Mouse (Mus musculus): ENCODE results near the gene Gm11096. TPM values are rescaled to one million over a fixed set of nuclear protein-coding genes. Genes with fewer than 3 reads are reported as not detected.

The Gm11096 gene
- polyA plus RNA-seq, 1 experiment from 2014 or later, result not detected

GRCm38 (mm10) chr17:81419802-81420459 is 21.6 kb upstream of the Gm11096 start:
- Histone ChIP-seq H3K4me3 (ENCODE audit: low read length) (no peak overlapping the region), H3K4me1 (ENCODE audit: insufficient read depth, low read length) (peaks cover 7% of the 10 kb centered on the region; the same call in 1 of the 2 replicates), H3K27me3 (ENCODE audit: insufficient read depth, low read length) (no peaks in the 10 kb centered on the region), H3K27ac (ENCODE audit: low read length) (no peak overlapping the region), H3K9ac (replicated peaks; ENCODE audit: low read length) (no peak overlapping the region), H3K4me2 (replicated peaks; ENCODE audit: low read depth, low read length) (no peak overlapping the region), H3K9me3 (ENCODE audit: low read length) (no peaks in the 10 kb centered on the region), H3K36me3 (ENCODE audit: insufficient read depth, low read length) (0 out of 2 replicates have a peak, but pooled peaks cover 4% of the 10 kb centered on the region)
- no peak for ATAC-seq (ENCODE audit: low FRiP score, low TSS enrichment)
- WGBS, result 90% methylated on average over 10 of the region's 10 CpGs

DNA sequence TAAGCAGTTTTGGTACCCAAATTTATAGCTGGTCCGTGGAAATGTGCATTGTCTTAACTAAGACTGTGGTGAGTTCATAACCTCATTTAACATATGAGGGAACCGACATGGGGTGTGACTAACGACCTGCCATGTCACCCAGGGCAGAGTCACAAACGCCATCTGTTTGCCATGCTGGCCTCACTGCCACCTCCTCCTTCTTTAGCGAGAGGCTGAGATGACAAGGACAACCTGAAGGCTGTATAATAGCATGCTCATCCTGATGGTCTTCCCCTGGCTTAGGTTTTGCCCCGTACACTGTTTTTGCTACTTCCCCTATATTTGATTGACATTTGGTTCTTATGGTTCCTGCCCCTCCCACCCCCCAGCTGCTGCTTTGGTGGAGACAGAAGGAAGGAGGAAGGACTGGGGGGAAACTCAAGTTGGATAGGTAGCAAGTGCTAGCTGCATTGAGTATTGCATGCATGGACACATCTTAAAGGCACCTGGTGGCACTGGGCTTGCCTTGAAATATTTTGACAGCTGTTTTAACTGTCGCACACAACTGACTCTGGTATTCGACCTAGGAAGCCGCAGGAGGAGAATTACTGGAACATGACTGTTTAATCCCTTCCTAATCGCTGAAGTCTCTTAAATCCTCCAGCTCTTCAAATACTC is 17.2 kb upstream of the Gm11096 start:
- 25% methylated on average over 10 of the region's 10 CpGs for WGBS
- Histone ChIP-seq H3K4me3 (ENCODE audit: low read length) (no peak overlapping the region), H3K36me3 (ENCODE audit: insufficient read depth, low read length) (0 out of 2 replicates have a peak, but pooled peaks cover 4% of the 10 kb centered on the region), H3K27ac (ENCODE audit: low read length) (no peak overlapping the region), H3K9ac (replicated peaks; ENCODE audit: low read length) (no peak overlapping the region), H3K4me2 (replicated peaks; ENCODE audit: low read depth, low read length) (no peak overlapping the region), H3K27me3 (ENCODE audit: insufficient read depth, low read length) (no peaks in the 10 kb centered on the region), H3K4me1 (ENCODE audit: insufficient read depth, low read length) (peaks cover 7% of the 10 kb centered on the region; the same call in 1 of the 2 replicates), H3K9me3 (ENCODE audit: low read length) (no peaks in the 10 kb centered on the region)
- ATAC-seq (ENCODE audit: low FRiP score, low TSS enrichment), result no peak

GRCm38 (mm10) chr17:81427245-81427644 is 14.3 kb upstream of the Gm11096 start:
- Histone ChIP-seq H3K36me3 (ENCODE audit: insufficient read depth, low read length) (0 out of 2 replicates have a peak, but pooled peaks cover 4% of the 10 kb centered on the region), H3K4me2 (replicated peaks; ENCODE audit: low read depth, low read length) (no peak overlapping the region), H3K9me3 (ENCODE audit: low read length) (no peaks in the 10 kb centered on the region), H3K4me3 (ENCODE audit: low read length) (no peak overlapping the region), H3K9ac (replicated peaks; ENCODE audit: low read length) (no peak overlapping the region), H3K27ac (ENCODE audit: low read length) (no peak overlapping the region), H3K4me1 (ENCODE audit: insufficient read depth, low read length) (peaks cover 7% of the 10 kb centered on the region; the same call in 1 of the 2 replicates), H3K27me3 (ENCODE audit: insufficient read depth, low read length) (no peaks in the 10 kb centered on the region)
- WGBS, result 85% methylated on average over 7 of the region's 7 CpGs
- ATAC-seq (ENCODE audit: low FRiP score, low TSS enrichment), result no peak

DNA sequence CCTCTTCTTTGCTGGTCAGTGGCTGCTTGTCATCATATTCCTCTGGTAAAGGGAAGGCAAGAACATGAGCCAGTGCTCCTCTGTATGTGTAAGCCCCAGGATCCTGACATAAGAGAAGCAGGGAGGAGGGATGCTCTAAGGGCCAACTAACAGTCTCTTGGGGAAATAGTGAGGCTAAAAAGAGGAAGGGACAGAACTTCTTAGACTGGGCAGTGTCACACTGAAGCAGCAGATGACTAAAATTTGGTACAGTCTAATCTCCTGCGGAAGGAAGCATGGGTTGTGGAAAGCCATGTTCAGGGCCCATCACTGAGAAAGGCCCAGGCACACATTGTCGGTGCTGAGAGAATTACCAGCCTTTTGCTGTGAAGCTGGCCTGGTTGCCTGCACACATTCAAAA is 8.8 kb upstream of the Gm11096 start:
- H3K27ac ChIP-seq (ENCODE audit: low read length), result no peak overlapping the region
- no peak overlapping the region for H3K4me3 ChIP-seq (ENCODE audit: low read length)
- H3K9ac ChIP-seq (replicated peaks; ENCODE audit: low read length), result no peak overlapping the region
- no peaks in the 10 kb centered on the region for H3K9me3 ChIP-seq (ENCODE audit: low read length)
- WGBS, result 77% methylated on average over 2 of the region's 2 CpGs
- H3K36me3 ChIP-seq (ENCODE audit: insufficient read depth, low read length), result peaks cover 8% of the 10 kb centered on the region; the same call in 1 of the 2 replicates
- H3K4me2 ChIP-seq (replicated peaks; ENCODE audit: low read depth, low read length), result no peak overlapping the region
- ATAC-seq (ENCODE audit: low FRiP score, low TSS enrichment), result no peak
- no peaks in the 10 kb centered on the region for H3K27me3 ChIP-seq (ENCODE audit: insufficient read depth, low read length)
- 0 out of 2 replicates have a peak, but pooled peaks cover 5% of the 10 kb centered on the region for H3K4me1 ChIP-seq (ENCODE audit: insufficient read depth, low read length)

DNA sequence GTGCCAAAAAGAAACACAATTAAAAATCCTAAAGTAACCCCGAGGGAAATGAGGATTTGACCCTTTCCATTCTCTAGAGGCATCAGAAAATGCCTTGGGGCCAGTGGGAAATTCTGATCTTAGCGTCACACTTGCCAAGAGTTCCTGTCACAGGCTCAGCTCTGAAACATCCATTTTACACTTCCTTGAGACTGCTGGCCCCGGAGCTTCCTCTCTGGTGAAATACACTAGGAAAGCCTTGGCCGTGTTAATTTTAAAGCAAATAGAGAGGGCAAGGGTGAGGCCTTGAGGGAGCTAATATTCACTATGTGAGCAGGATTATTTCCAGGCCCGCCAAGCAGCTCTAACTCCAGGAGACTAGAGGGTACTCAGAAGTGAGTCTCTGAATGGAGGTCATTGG is 8.4 kb upstream of the Gm11096 start:
- Histone ChIP-seq H3K27ac (ENCODE audit: low read length) (no peak overlapping the region), H3K27me3 (ENCODE audit: insufficient read depth, low read length) (no peaks in the 10 kb centered on the region), H3K9me3 (ENCODE audit: low read length) (no peaks in the 10 kb centered on the region), H3K4me2 (replicated peaks; ENCODE audit: low read depth, low read length) (no peak overlapping the region), H3K9ac (replicated peaks; ENCODE audit: low read length) (no peak overlapping the region), H3K36me3 (ENCODE audit: insufficient read depth, low read length) (peaks cover 11% of the 10 kb centered on the region; the same call in 1 of the 2 replicates), H3K4me3 (ENCODE audit: low read length) (no peak overlapping the region), H3K4me1 (ENCODE audit: insufficient read depth, low read length) (0 out of 2 replicates have a peak, but pooled peaks cover 5% of the 10 kb centered on the region)
- peak; percentile 61; the same call in 1 of the 2 replicates for ATAC-seq (ENCODE audit: low FRiP score, low TSS enrichment)
- 39% methylated on average over 5 of the region's 5 CpGs for WGBS

GRCm38 (mm10) chr17:81455269-81455668 is 13.7 kb downstream of the Gm11096 start:
- no peaks in the 10 kb centered on the region for H3K36me3 ChIP-seq (ENCODE audit: insufficient read depth, low read length)
- H3K27me3 ChIP-seq (ENCODE audit: insufficient read depth, low read length), result no peaks in the 10 kb centered on the region
- no peak overlapping the region for H3K9ac ChIP-seq (replicated peaks; ENCODE audit: low read length)
- no peak overlapping the region for H3K4me2 ChIP-seq (replicated peaks; ENCODE audit: low read depth, low read length)
- H3K9me3 ChIP-seq (ENCODE audit: low read length), result no peaks in the 10 kb centered on the region
- 70% methylated on average over 3 of the region's 3 CpGs for WGBS
- H3K27ac ChIP-seq (ENCODE audit: low read length), result no peak overlapping the region
- no peak overlapping the region for H3K4me3 ChIP-seq (ENCODE audit: low read length)
- ATAC-seq (ENCODE audit: low FRiP score, low TSS enrichment), result no peak
- no peaks in the 10 kb centered on the region for H3K4me1 ChIP-seq (ENCODE audit: insufficient read depth, low read length)

DNA sequence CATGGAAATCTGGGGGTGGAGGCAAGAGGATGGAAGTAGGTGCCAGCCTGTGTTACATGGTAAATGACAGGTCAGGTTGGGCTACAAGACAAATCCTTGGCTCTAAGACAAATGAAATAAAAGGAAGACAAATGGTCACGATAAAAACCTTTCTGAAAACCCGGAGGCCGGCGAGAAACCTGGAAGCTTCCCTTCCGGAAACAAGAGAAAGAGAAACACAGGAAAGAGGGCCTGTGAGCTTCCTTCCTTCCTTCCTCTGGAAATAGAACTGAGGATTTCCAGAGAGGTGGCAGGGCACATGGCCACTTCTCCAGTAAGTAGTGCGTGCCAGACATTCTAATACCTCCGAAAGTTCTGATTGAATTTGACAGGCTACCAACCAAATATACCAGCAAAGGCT is 14.4 kb downstream of the Gm11096 start:
- H3K27me3 ChIP-seq (ENCODE audit: insufficient read depth, low read length), result no peaks in the 10 kb centered on the region

GRCm38 (mm10) chr17:81459379-81459778 is 17.8 kb downstream of the Gm11096 start:
- no peak for ATAC-seq (ENCODE audit: low FRiP score, low TSS enrichment)
- Histone ChIP-seq H3K27me3 (ENCODE audit: insufficient read depth, low read length) (no peaks in the 10 kb centered on the region), H3K9me3 (ENCODE audit: low read length) (no peaks in the 10 kb centered on the region), H3K36me3 (ENCODE audit: insufficient read depth, low read length) (no peaks in the 10 kb centered on the region), H3K4me3 (ENCODE audit: low read length) (no peak overlapping the region), H3K27ac (ENCODE audit: low read length) (no peak overlapping the region), H3K4me1 (ENCODE audit: insufficient read depth, low read length) (no peaks in the 10 kb centered on the region), H3K4me2 (replicated peaks; ENCODE audit: low read depth, low read length) (no peak overlapping the region), H3K9ac (replicated peaks; ENCODE audit: low read length) (no peak overlapping the region)
- 90% methylated on average over 3 of the region's 3 CpGs for WGBS

More for the DNA sequence above, 14.4 kb downstream of the Gm11096 start:
- WGBS, result 64% methylated on average over 7 of the region's 7 CpGs
- Histone ChIP-seq H3K4me3 (ENCODE audit: low read length) (no peak overlapping the region), H3K27ac (ENCODE audit: low read length) (no peak overlapping the region), H3K36me3 (ENCODE audit: insufficient read depth, low read length) (no peaks in the 10 kb centered on the region), H3K4me2 (replicated peaks; ENCODE audit: low read depth, low read length) (no peak overlapping the region), H3K4me1 (ENCODE audit: insufficient read depth, low read length) (no peaks in the 10 kb centered on the region), H3K9me3 (ENCODE audit: low read length) (no peaks in the 10 kb centered on the region), H3K9ac (replicated peaks; ENCODE audit: low read length) (no peak overlapping the region)
- no peak for ATAC-seq (ENCODE audit: low FRiP score, low TSS enrichment)

DNA sequence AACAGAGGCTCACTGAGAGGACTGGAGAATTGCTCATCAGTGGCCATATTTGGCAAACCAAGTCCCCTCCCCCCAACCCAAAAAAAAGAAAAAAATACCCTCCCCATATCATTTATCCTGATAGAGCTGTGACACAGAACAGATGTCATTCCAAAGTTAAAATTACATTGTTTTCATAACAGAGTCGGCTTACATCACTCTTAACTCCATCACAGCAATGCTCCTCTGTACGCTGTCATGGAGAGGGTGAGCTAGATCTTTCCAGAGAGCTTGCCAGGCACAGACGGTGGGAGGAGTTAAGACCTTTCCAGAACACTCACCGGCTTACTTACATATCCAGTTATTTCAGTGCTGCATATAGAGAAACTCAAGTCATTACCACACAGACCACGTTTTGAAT is 27.4 kb downstream of the Gm11096 start:
- Histone ChIP-seq H3K4me1 (ENCODE audit: insufficient read depth, low read length) (no peaks in the 10 kb centered on the region), H3K4me3 (ENCODE audit: low read length) (no peak overlapping the region), H3K9ac (replicated peaks; ENCODE audit: low read length) (no peak overlapping the region), H3K27ac (ENCODE audit: low read length) (no peak overlapping the region), H3K27me3 (ENCODE audit: insufficient read depth, low read length) (no peaks in the 10 kb centered on the region), H3K4me2 (replicated peaks; ENCODE audit: low read depth, low read length) (no peak overlapping the region), H3K9me3 (ENCODE audit: low read length) (no peaks in the 10 kb centered on the region), H3K36me3 (ENCODE audit: insufficient read depth, low read length) (no peaks in the 10 kb centered on the region)
- no peak for ATAC-seq (ENCODE audit: low FRiP score, low TSS enrichment)
- WGBS, result 56% methylated on average over 5 of the region's 5 CpGs

GRCm38 (mm10) chr17:81473363-81473762 is 31.8 kb downstream of the Gm11096 start:
- Histone ChIP-seq H3K4me3 (ENCODE audit: low read length) (no peak overlapping the region), H3K4me1 (ENCODE audit: insufficient read depth, low read length) (no peaks in the 10 kb centered on the region), H3K27ac (ENCODE audit: low read length) (no peak overlapping the region), H3K9me3 (ENCODE audit: low read length) (no peaks in the 10 kb centered on the region), H3K36me3 (ENCODE audit: insufficient read depth, low read length) (no peaks in the 10 kb centered on the region), H3K27me3 (ENCODE audit: insufficient read depth, low read length) (no peaks in the 10 kb centered on the region), H3K4me2 (replicated peaks; ENCODE audit: low read depth, low read length) (no peak overlapping the region), H3K9ac (replicated peaks; ENCODE audit: low read length) (no peak overlapping the region)
- ATAC-seq (ENCODE audit: low FRiP score, low TSS enrichment), result no peak
- 58% methylated on average over 3 of the region's 3 CpGs for WGBS
